Mouse (Mus musculus): ENCODE results near the gene Dhx32.
"Not testable (repeated sequence)": the region's sequence is repeated elsewhere in the genome, so short reads cannot be mapped to it uniquely, and the experiment has no call there.

The Dhx32 gene

DNA sequence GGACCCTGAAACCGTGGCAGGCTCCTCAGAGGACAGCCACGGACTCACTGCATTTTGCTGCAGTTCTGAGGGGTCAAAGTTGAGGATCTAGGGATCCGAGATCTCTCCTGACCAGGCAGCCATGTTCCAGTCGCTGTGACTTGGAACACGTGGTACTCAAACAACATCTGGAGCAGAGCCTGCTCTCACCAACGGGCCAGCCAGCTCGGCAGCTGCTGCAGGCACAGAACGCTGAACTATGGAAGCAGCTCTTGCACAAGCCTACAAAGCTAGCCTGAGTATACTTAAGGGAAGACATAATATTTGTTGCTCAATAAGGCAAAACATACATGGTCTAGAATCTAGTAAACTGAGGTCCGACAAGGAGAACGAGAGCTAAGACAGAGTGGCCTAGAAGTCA, 57.0 kb downstream of the Dhx32 start:
- in situ Hi-C loops (cut with MboI), result no loop called here

DNA sequence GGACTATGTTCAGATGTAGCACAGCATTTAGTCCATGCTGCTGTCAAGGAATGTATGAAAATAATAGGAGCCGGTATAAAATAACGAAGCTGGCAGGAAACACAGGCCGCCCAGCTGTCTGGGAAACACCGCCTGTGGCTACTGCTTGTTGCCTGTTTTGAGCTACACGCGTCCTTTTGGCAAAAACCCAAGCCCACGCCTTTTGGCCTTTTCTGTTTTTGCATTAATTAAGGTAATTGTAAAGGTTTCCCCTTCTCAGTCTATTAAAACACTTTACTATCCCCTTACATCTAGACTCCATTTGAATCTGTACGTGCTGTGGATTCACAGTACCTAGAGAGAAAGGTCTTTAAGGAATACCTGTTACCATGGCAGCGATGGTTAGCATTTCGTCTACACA, 57.7 kb downstream of the Dhx32 start:
- in situ Hi-C loops (cut with MboI), result no loop called here

DNA sequence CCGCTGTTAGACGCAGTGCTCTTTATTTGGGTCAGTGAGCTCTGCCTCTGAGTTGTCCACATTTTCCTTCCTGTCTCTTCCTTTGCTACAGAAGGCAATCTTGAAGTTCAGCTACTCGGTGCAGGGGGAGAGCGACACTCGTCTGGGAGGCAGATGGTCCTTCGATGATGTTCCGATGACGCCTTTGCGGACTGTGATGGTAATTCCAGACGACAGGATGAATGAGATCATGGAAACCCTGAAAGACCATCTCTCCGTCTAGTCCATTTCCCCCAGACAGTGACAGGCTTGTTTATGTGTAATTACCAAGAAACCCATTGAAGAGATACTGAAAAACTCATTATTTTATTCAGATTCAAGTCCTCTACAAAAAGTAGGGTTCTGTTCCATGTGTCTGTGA, 61.9 kb downstream of the Dhx32 start:
- in situ Hi-C loops (cut with MboI), result no loop called here

DNA sequence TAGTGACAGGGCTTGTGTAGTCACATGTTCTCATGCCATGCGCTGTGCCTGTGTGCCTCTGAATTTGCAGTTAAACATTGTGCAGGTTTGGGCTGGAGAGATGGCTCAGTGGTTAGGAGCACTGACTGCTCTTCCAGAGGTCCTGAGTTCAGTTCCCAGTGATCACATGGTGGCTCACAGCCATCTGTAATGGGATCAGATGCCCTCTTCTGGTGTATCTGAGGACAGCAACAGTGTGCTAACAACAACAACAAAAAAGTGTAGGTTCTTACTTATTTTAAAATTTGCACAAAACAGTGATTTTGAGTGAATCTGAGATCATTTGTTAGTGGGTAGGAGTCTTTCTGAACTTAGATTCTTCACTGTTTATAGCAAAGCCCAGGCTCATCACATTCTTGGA, 63.9 kb downstream of the Dhx32 start:
- in situ Hi-C loops (cut with MboI), result no loop called here

DNA sequence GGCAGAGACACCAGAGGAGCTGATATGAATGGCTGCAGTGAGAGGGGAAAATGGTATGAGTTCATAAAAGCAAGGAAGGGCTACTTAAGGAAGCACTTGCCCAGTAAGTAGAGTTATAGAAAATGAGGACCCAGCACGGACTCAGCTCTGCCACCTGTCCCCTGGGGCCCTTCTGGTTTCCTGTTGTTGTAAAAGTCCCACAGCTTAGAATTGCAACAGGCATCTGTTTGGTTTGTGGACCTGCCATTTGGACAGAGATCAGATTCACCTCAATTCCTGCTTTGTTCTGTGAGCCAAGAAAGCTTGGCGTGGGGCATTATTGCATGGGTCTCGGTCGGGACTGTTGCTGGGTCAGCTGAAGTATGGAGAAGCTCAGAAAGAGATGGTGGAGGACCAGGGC, 67.1 kb downstream of the Dhx32 start:
- in situ Hi-C loops (cut with MboI), result no loop called here

DNA sequence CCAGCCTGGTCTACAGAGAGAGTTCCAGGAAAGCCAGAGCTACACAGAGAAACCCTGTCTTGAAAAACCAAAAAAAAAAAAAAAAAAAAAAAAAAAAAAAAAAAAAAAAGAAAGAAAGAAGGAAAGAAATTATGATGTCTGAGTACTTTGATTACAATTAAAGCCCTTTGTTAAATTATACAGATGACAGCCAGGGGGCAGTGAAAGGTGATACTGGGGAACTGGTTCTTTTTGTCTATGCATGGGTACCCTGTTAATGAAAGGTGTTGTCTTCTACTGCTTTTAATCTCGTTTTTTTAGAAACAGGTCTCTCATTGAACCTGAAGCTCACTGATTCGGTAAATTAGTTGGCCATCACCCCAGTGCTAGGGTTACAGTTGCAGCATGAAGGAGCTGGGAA, 75.2 kb downstream of the Dhx32 start:
- in situ Hi-C loops (cut with MboI), result no loop called here

DNA sequence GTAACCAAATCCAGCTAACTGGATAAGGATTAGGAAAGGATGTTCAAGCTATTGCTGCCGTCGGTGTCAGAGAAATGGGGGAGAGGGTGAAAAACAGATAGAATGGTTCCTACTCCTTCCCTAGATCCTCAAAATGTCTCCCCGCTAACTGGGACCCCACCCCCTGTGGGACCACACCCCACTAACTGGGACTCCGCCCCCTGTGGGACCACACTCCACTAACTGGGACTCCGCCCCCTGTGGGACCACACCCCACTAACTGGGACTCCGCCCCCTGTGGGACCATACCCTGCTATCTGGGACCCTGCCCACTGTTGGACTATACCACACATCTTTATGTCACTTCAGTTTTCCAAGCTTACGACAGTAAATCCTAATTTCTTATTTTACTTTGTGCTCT, 78.6 kb downstream of the Dhx32 start:
- in situ Hi-C loops (cut with MboI), result no loop called here

DNA sequence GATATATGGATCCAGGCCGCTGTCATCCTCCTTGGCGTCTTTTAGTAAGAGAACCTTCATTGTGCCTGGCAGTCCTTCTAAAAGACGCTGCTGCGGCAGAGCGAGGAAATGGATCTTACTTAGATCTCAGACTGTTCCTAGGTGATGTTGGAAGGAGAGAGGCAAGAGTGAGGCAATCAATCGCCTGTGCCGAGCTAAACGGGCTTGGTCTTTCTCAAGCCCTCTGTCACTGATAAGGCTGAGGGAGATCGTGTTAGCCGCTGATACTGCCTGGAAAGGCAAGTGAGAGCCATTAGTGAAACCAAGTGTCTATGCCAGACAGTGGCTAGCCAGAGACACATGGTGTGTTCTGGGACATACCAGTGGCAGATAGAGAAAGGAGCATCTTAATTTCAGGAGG, 80.2 kb downstream of the Dhx32 start:
- in situ Hi-C loops (cut with MboI), result no loop called here

DNA sequence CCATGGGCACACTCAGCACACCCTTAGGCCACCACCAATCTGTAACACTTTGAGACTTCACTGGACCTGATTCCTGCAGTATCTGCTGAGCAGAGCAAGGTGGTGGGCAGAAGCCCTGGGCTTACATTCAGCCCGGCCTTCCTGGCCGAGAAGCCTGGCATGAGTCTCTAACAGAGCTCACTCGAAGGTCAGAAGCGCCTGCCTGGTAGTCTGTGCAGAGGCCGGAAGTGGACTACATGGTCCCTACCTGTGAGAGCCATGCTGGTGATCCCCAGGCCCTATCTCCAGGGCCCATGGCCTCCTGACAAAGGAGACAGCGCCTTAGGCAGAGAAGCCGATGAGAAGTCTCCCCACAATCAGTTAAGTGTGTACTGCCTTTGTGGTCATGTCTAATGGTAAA, 81.2 kb downstream of the Dhx32 start:
- in situ Hi-C loops (cut with MboI), result no loop called here

DNA sequence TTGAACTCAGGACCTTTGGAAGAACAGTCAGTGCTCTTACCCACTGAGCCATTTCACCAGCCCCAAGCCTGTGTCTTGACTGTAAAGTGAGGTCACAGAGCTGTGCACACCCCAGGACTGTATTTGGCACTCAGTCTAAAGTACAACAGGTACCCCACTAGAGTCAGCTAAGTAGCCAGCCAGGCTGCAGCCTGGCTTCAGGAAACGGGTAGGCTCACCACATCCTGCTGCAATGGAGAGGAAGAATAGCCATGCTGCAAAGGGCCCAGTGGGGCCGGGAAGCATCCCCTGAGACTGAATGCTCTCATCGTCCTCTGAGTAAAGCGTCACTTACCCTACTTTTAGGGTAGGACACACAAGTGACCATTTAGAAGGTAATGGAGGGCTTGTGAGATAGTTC, 82.6 kb downstream of the Dhx32 start:
- in situ Hi-C loops (cut with MboI), result no loop called here

DNA sequence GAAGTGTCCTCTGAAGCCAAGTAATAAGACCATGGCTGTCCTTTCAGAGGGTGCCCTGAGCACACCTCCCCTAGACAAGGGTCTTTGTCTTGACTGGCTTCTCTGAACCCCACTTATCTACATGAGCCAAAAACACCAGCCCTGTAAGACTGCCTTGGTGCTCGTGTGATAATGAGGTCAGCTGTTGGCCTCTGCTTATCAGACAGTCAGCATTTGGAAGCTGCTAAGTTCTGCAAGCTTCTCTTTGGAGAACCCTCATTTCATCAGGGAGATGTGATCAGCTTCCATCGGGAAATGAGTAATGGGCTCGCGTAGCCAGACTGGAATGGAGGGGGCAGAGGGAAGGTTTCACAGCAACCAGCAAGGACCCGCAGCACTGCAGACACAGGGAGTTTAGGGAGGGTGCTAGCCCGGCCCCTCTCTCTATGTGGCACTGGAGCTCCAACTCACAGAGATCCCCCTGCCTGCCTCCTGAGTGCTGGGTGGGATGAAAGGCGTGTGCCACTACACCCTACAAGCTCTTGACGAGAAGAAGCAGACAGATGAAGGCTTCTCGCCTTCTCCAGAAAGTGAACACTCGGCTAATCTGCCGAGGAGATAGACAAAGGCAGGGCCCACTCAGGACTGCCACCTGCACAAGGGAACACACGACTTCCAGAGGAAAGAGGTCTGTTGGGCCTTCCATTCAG, 84.4 kb downstream of the Dhx32 start:
- in situ Hi-C loops (cut with MboI), result no loop called here

DNA sequence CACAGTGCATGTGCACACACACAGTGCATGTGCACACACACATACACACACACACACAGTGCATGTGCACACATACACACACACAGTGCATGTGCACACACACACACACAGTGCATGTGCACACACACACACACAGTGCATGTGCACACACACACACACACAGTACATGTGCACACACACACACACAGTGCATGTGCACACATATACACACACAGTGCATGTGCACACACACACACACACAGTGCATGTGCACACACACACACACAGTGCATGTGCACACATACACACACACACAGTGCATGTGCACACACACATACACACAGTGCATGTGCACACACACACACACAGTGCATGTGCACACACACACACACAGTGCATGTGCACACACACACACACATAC, 96.9 kb downstream of the Dhx32 start:
- in situ Hi-C loops (cut with MboI), result not testable (repeated sequence)

DNA sequence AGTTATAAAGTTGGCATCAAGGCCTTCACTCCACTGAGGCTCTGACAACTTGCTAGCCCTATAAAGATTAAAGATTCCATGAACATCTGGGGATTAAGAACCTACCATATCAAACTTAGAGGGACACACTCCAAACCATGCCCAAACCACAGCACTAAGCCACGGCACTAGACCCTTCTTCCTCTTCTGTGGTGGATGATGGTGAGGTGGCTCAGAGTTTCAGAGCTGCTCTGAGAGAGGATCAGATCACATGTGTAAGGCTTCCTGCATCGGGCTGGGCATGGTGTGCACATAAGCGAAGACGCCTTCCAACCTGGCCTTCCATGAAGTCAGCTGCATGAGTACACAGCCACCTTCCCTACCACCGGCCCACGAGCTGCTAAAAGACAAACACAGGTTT, 97.8 kb downstream of the Dhx32 start:
- in situ Hi-C loops (cut with MboI), result no loop called here

DNA sequence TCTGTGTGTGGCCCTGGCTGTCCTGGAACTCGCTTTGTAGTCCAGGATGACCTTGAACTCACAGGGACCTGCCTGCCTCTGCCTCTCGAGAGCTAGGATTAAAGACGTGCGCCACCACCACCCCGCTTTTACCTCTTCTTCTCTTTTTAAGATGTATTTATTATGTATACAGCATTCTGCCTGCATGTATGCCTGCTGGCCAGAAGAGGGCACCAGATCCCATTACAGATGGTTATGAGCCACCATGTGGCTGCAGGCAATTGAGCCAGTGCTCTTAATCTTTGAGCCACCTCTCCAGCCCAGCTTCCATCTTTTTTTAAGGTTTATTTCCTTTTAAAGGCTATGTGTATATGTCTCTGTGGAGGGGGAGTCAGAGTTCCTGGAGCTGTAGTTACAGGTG, 98.4 kb downstream of the Dhx32 start:
- in situ Hi-C loops (cut with MboI), result no loop called here

DNA sequence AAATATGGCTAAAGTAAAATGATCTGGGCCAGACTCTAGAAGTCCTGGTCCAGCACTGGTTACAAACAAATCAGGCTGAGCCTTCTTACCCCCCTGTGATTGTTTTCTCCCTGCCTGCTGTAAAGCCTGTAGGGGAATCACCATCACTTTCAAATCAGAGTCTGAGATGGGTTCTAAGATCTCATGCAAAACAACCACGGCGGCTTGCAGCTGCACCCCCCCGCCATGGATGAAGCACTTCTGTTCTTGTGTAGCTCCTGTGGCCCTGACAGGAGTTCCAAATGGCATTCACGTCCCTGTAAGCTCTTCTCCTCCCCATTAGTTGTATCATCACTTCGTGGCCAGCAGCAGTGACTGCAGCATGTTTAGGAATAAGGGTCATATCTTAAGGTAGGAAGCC, 98.9 kb downstream of the Dhx32 start:
- in situ Hi-C loops (cut with MboI), result no loop called here

DNA sequence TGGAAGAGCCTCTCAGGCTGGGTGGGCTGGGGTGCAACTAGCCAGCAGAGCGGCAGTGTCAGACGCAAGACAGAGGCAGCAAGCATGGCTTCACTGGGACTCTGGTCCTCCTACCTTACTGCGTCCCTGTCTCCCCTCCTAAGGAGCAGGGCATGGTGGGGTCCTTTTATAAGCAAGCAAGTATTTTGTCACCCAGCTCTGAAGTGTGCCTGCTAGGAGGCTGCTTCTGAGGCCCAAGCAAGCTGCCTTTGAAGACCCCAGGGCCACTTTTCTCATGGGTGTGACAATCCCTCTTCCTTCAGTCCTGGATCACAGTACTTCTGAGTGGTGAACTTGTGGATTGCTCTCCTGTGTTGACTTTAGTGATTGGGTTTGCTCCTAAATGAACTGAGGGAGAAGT, 102.6 kb downstream of the Dhx32 start, which contains the start of gene Mmp21:
Gene Mmp21, minus strand, starts transcription at position 101 of the 400 bp plus-strand sequence.
- in situ Hi-C loops (cut with MboI), result no loop called here

DNA sequence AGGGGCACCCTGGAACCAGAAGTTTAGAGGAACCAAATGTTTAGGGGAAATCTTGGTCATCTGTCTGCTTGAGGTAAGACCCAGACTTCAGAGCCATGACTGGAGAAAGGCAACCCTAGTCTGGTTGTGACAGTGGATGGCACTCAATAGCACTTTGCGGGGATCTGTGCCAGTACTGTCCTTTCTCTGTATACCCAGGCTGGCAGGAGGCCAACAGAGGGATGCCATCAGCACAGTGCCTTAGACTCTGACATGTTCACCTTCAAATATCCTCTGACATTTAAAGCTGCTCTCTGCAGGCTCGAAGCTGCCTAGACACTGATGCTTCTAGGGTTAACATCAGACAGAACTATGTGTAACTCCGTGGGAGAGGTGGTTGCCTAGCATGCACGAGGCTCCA, 103.1 kb downstream of the Dhx32 start:
- in situ Hi-C loops (cut with MboI), result no loop called here

DNA sequence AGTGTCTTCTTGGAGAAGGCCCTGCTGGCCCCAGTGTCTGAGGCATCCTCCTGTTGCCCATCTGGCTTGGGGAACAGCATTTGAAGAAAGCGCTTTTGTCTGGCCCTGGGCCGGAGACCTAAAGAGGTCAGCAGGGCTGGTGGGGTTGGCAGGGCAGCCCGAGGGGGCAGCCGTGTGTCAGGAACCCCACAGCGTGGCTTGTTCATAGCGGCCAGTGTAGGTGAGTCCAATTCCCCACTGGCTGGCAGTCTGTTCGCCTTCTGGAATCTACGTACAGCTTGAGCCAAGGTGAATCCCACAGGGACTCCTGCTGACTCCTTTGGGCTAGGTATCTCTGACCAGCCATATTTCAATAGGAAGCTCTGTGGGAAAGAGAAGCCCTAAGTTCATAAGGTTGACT, 103.8 kb downstream of the Dhx32 start:
- in situ Hi-C loops (cut with MboI), result no loop called here

DNA sequence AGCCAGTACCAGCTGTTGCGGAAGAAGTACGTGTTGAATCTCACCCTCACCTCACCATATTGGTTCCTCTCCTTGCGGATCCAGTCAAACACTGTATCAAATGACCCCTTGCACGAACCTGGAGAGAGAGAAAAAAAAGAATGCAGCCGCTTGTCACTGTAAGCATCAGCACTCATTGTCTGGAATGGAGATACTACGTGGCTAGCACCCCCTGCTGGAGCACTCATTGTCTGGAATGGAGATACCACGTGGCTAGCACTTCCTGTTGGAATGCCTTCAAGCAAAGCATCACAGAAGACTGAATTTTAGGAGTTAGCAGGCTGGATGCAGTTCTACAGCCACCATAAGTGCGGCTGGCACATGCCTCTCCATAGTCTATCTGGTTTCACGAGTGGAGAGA, 106.5 kb downstream of the Dhx32 start:
- in situ Hi-C loops (cut with MboI), result no loop called here

Measured in mature B cell (primary cell).